Mouse (Mus musculus) liver, embryonic 15.5 days (tissue): ENCODE measurements around the gene Coa3. TPM values are rescaled to one million over a fixed set of nuclear protein-coding genes. Genes with fewer than 3 reads are reported as not detected.

Experiments
- ATAC-seq: fragments of 200-750 bp; cut with Nextera tagmentation; 2 replicates; pipeline ENCODE4 v1.8.0; 2017; ENCODE audit warnings: moderate number of reproducible peaks, mild to moderate bottlenecking, moderate library complexity; ENCODE audit not compliant: insufficient read depth
- H3K27ac ChIP-seq: fragments of 300-500 bp; sonication (generic); replicated peaks from 2 replicates; pipeline ENCODE4 v1.5.1; 2015; ENCODE audit warnings: mild to moderate bottlenecking, inconsistent platforms
- H3K27me3 ChIP-seq: fragments of 300-500 bp; sonication (generic); 2 replicates; pipeline ENCODE4 v1.6.1; 2015; ENCODE audit warnings: mild to moderate bottlenecking, inconsistent platforms
- H3K36me3 ChIP-seq: fragments of 300-500 bp; sonication (generic); replicated peaks from 2 replicates; pipeline ENCODE4 v1.6.1; 2015; ENCODE audit warnings: moderate library complexity, mild to moderate bottlenecking, inconsistent platforms
- H3K4me1 ChIP-seq: fragments of 300-500 bp; sonication (generic); replicated peaks from 2 replicates; pipeline ENCODE4 v1.6.1; 2015; ENCODE audit warnings: inconsistent platforms
- H3K4me2 ChIP-seq: fragments of 300-500 bp; sonication (generic); 2 replicates; pipeline ENCODE4 v1.6.1; 2015; ENCODE audit warnings: moderate library complexity, mild to moderate bottlenecking, inconsistent platforms
- H3K4me3 ChIP-seq: fragments of 300-500 bp; sonication (generic); replicated peaks from 2 replicates; pipeline ENCODE4 v1.5.1; 2015; ENCODE audit warnings: mild to moderate bottlenecking, inconsistent platforms
- H3K9ac ChIP-seq: fragments of 300-500 bp; sonication (generic); 2 replicates; pipeline ENCODE4 v1.6.1; 2015; ENCODE audit warnings: moderate library complexity, mild to moderate bottlenecking, inconsistent platforms
- H3K9me3 ChIP-seq: fragments of 300-500 bp; sonication (generic); replicated peaks from 2 replicates; pipeline ENCODE4 v1.6.1; 2016; ENCODE audit warnings: inconsistent platforms
- WGBS: fragments of 180-500 bp; shearing (Covaris S2); methylation state at CpG from one replicate; pipeline ENCODE4 v1.1.7; 2015; ENCODE audit warnings: mixed read lengths; ENCODE audit not compliant: insufficient replicate concordance; 5-methylcytosine and 5-hydroxymethylcytosine counted together
- polyA plus RNA-seq: library from polyadenylated mRNA; unstranded; fragments of >200 nt; fragmentation: Nextera tagmentation; extraction: Ambion mirVana; gene quantifications from 2 replicates; pipeline ENCODE4 v1.2.1, GENCODE M21; 2015

The Coa3 gene
- polyA plus RNA-seq, 1 experiment from 2014 or later = 87.1 TPM

- Histone ChIP-seq H3K9ac (no peak overlapping the region), H3K4me2 (no peak overlapping the region), H3K27ac (peak overlapping the region; percentile 33; the same call in 1 of the 2 replicates), H3K4me3 (no peak overlapping the region), H3K4me1 (peaks cover 36% of the 10 kb centered on the region), H3K27me3 (no peaks in the 10 kb centered on the region), H3K36me3 (no peaks in the 10 kb centered on the region), H3K9me3 (no peaks in the 10 kb centered on the region)
- ATAC-seq = no peak
- 57% methylated on average over 3 of the region's 3 CpGs for WGBS
Observed at GRCm38 (mm10) chr11:101312150-101312549, 33.2 kb upstream of the Coa3 start.

GRCm38 (mm10) chr11:101311083-101311482 is 32.2 kb upstream of the Coa3 start:
- H3K9me3 ChIP-seq = no peaks in the 10 kb centered on the region
- ATAC-seq = no peak
- WGBS = 58% methylated on average over 3 of the region's 3 CpGs
- H3K4me3 ChIP-seq = no peak overlapping the region
- peaks cover 32% of the 10 kb centered on the region for H3K4me1 ChIP-seq
- H3K36me3 ChIP-seq = no peaks in the 10 kb centered on the region
- peaks cover 8% of the 10 kb centered on the region; the same call in 1 of the 2 replicates for H3K27me3 ChIP-seq
- no peak overlapping the region for H3K4me2 ChIP-seq
- no peak overlapping the region for H3K9ac ChIP-seq
- H3K27ac ChIP-seq = no peak overlapping the region

GRCm38 (mm10) chr11:101307744-101308143 is 28.8 kb upstream of the Coa3 start:
- peaks cover 10% of the 10 kb centered on the region for H3K4me1 ChIP-seq
- H3K9me3 ChIP-seq = no peaks in the 10 kb centered on the region
- no peak overlapping the region for H3K9ac ChIP-seq
- WGBS = 28% methylated on average over 5 of the region's 5 CpGs
- ATAC-seq = no peak
- no peaks in the 10 kb centered on the region for H3K36me3 ChIP-seq
- peaks cover 16% of the 10 kb centered on the region for H3K27me3 ChIP-seq
- no peak overlapping the region for H3K4me2 ChIP-seq
- no peak overlapping the region for H3K4me3 ChIP-seq
- no peak overlapping the region for H3K27ac ChIP-seq

- Histone ChIP-seq H3K36me3 (peaks cover 33% of the 10 kb centered on the region), H3K4me2 (peak within 1 kb of the TSS; percentile 77), H3K9ac (peak within 1 kb of the TSS; percentile 87), H3K9me3 (no peaks in the 10 kb centered on the region), H3K4me3 (peak within 1 kb of the TSS; percentile 80), H3K27me3 (peaks cover 16% of the 10 kb centered on the region), H3K4me1 (peaks cover 25% of the 10 kb centered on the region), H3K27ac (peak within 1 kb of the TSS; percentile 84)
- WGBS = 8% methylated on average over 39 of the region's 39 CpGs
- ATAC-seq = peak; percentile 92
Observed at GRCm38 (mm10) chr11:101302004-101302798, 23.3 kb upstream of the Coa3 start, which contains the start of gene Becn1. Gene Becn1 (minus strand): TSS chr11:101302286.

- Histone ChIP-seq H3K27ac (peak overlapping the region; percentile 84), H3K36me3 (peaks cover 40% of the 10 kb centered on the region), H3K9ac (peak overlapping the region; percentile 87), H3K4me2 (peak overlapping the region; percentile 77), H3K4me1 (peaks cover 25% of the 10 kb centered on the region), H3K27me3 (peaks cover 12% of the 10 kb centered on the region), H3K4me3 (peak overlapping the region; percentile 80), H3K9me3 (no peaks in the 10 kb centered on the region)
- peak; percentile 57 for ATAC-seq
- 7% methylated on average over 26 of the region's 26 CpGs for WGBS
Observed at GRCm38 (mm10) chr11:101301299-101302003, 22.5 kb upstream of the Coa3 start.

- Histone ChIP-seq H3K4me3 (peak overlapping the region; percentile 80), H3K27ac (peak overlapping the region; percentile 84; the same call in 1 of the 2 replicates), H3K36me3 (peaks cover 46% of the 10 kb centered on the region), H3K27me3 (peaks cover 6% of the 10 kb centered on the region; the same call in 1 of the 2 replicates), H3K9ac (peak overlapping the region; percentile 87), H3K4me1 (peaks cover 25% of the 10 kb centered on the region), H3K9me3 (no peaks in the 10 kb centered on the region), H3K4me2 (peak overlapping the region; percentile 77)
- ATAC-seq = no peak
- 52% methylated on average over 7 of the region's 7 CpGs for WGBS
Observed at GRCm38 (mm10) chr11:101300881-101301280, 22.0 kb upstream of the Coa3 start.

- Histone ChIP-seq H3K27ac (no peak overlapping the region), H3K4me3 (no peak overlapping the region), H3K4me2 (no peak overlapping the region), H3K9ac (no peak overlapping the region), H3K36me3 (peaks cover 99% of the 10 kb centered on the region), H3K9me3 (no peaks in the 10 kb centered on the region), H3K4me1 (peaks cover 8% of the 10 kb centered on the region), H3K27me3 (no peaks in the 10 kb centered on the region)
- 90% methylated on average over 8 of the region's 8 CpGs for WGBS
- no peak for ATAC-seq
Observed at GRCm38 (mm10) chr11:101295191-101295590, 16.3 kb upstream of the Coa3 start.

- Histone ChIP-seq H3K9me3 (no peaks in the 10 kb centered on the region), H3K36me3 (peaks cover 97% of the 10 kb centered on the region), H3K27ac (no peak overlapping the region), H3K4me2 (no peak overlapping the region), H3K27me3 (no peaks in the 10 kb centered on the region), H3K9ac (no peak overlapping the region), H3K4me1 (no peaks in the 10 kb centered on the region; the same call in 1 of the 2 replicates), H3K4me3 (no peak overlapping the region)
- 90% methylated on average over 8 of the region's 8 CpGs for WGBS
- ATAC-seq = no peak
Observed at GRCm38 (mm10) chr11:101291231-101291630, 12.3 kb upstream of the Coa3 start.

- H3K36me3 ChIP-seq = peaks cover 76% of the 10 kb centered on the region
- no peak overlapping the region for H3K4me3 ChIP-seq
- no peak overlapping the region for H3K4me2 ChIP-seq
- 66% methylated on average over 9 of the region's 9 CpGs for WGBS
- no peak overlapping the region for H3K9ac ChIP-seq
- no peaks in the 10 kb centered on the region; the same call in 1 of the 2 replicates for H3K4me1 ChIP-seq
- no peak for ATAC-seq
- no peaks in the 10 kb centered on the region for H3K27me3 ChIP-seq
- H3K9me3 ChIP-seq = no peaks in the 10 kb centered on the region
- H3K27ac ChIP-seq = no peak overlapping the region
Observed at GRCm38 (mm10) chr11:101287306-101287705, 8.4 kb upstream of the Coa3 start.

- no peaks in the 10 kb centered on the region for H3K9me3 ChIP-seq
- 0 out of 2 replicates have a peak, but pooled peaks cover 4% of the 10 kb centered on the region for H3K27me3 ChIP-seq
- WGBS = 68% methylated on average over 4 of the region's 4 CpGs
- H3K36me3 ChIP-seq = peaks cover 41% of the 10 kb centered on the region
- H3K9ac ChIP-seq = no peak overlapping the region
- H3K4me1 ChIP-seq = peaks cover 10% of the 10 kb centered on the region
- H3K4me3 ChIP-seq = no peak overlapping the region
- H3K4me2 ChIP-seq = no peak overlapping the region
- ATAC-seq = no peak
- no peak overlapping the region for H3K27ac ChIP-seq
Observed at GRCm38 (mm10) chr11:101283805-101284204, 4.9 kb upstream of the Coa3 start.

- Histone ChIP-seq H3K9ac (no peak overlapping the region), H3K4me2 (no peak overlapping the region), H3K27ac (no peak overlapping the region), H3K36me3 (peaks cover 31% of the 10 kb centered on the region), H3K27me3 (0 out of 2 replicates have a peak, but pooled peaks cover 4% of the 10 kb centered on the region), H3K9me3 (no peaks in the 10 kb centered on the region), H3K4me3 (no peak overlapping the region), H3K4me1 (peaks cover 17% of the 10 kb centered on the region)
- no peak for ATAC-seq
- 52% methylated on average over 5 of the region's 5 CpGs for WGBS
Observed at GRCm38 (mm10) chr11:101282896-101283295, 4.0 kb upstream of the Coa3 start.
